Mouse (Mus musculus): Measurements from ENCODE around the gene Rasa3. TPM values are rescaled to one million over a fixed set of nuclear protein-coding genes. Genes with fewer than 3 reads are reported as not detected.

The Rasa3 gene
- 100 to 1,000 TPM in 1 of 2 experiments, 10 to 100 TPM in 1; 89.4 to 115 TPM for polyA plus RNA-seq (2017; shearing (Covaris generic))

GRCm38 (mm10) chr8:13677413-13677883, at the start of gene Rasa3:
Rasa3 (minus strand) TSS chr8:13677603.
- ATAC-seq = peak; percentile 77

- no peak for ATAC-seq
These were observed 48.3 kb upstream of the Rasa3 start for GRCm38 (mm10) chr8:13725722-13726121.

GRCm38 (mm10) chr8:13718980-13719379, 41.6 kb upstream of the Rasa3 start:
- no peak for ATAC-seq

- ATAC-seq = no peak
These were observed 31.1 kb upstream of the Rasa3 start for GRCm38 (mm10) chr8:13708514-13708913.

GRCm38 (mm10) chr8:13706918-13707317, 29.5 kb upstream of the Rasa3 start:
- ATAC-seq = no peak

- ATAC-seq = peak; percentile 72
These were observed 28.3 kb upstream of the Rasa3 start, which contains the start of gene Cfap97d2 for GRCm38 (mm10) chr8:13705668-13706067. Cfap97d2 (plus strand) TSS chr8:13705889.

- no peak for ATAC-seq
These were observed 26.9 kb upstream of the Rasa3 start for GRCm38 (mm10) chr8:13704301-13704700.

- no peak for ATAC-seq
These were observed 26.4 kb upstream of the Rasa3 start for GRCm38 (mm10) chr8:13703756-13704155.

- ATAC-seq = no peak
These were observed 25.4 kb upstream of the Rasa3 start for GRCm38 (mm10) chr8:13702755-13703154.

- no peak for ATAC-seq
These were observed 22.0 kb upstream of the Rasa3 start for GRCm38 (mm10) chr8:13699323-13699949.

- ATAC-seq = no peak
These were observed 20.9 kb upstream of the Rasa3 start for GRCm38 (mm10) chr8:13698281-13698680.

- no peak for ATAC-seq
These were observed 20.3 kb upstream of the Rasa3 start for GRCm38 (mm10) chr8:13697681-13698080.

GRCm38 (mm10) chr8:13697196-13697595, 19.8 kb upstream of the Rasa3 start:
- ATAC-seq = no peak

GRCm38 (mm10) chr8:13696157-13696556, 18.8 kb upstream of the Rasa3 start:
- ATAC-seq = no peak

- no peak for ATAC-seq
These were observed 17.9 kb upstream of the Rasa3 start for GRCm38 (mm10) chr8:13695203-13695867.

- ATAC-seq = no peak
These were observed 17.3 kb upstream of the Rasa3 start for GRCm38 (mm10) chr8:13694735-13695134.

- no peak for ATAC-seq
These were observed 15.1 kb upstream of the Rasa3 start for GRCm38 (mm10) chr8:13692302-13693066.

- ATAC-seq = no peak
These were observed 11.9 kb upstream of the Rasa3 start for GRCm38 (mm10) chr8:13689331-13689730.

- no peak for ATAC-seq
These were observed 11.1 kb upstream of the Rasa3 start for GRCm38 (mm10) chr8:13688461-13688860.

- no peak for ATAC-seq
These were observed 10.5 kb upstream of the Rasa3 start for GRCm38 (mm10) chr8:13687941-13688340.

GRCm38 (mm10) chr8:13687101-13687717, 9.8 kb upstream of the Rasa3 start:
- ATAC-seq = no peak

GRCm38 (mm10) chr8:13686426-13686825, 9.0 kb upstream of the Rasa3 start:
- peak; percentile 96 for ATAC-seq

Data from activated CD4-positive, CD25-positive, alpha-beta regulatory T cell, adult 4 months (primary cell).